In genomic region chr16:94038272-94038985, GRCm38 (mm10) we compare ENCODE assay signal across 9 mouse cellular contexts. TPM values are rescaled to one million over a fixed set of nuclear protein-coding genes. Genes with fewer than 3 reads are reported as not detected.
A peak's percentile ranks its signal among the peaks of the same experiment; 100 is the strongest.
DNase-seq lines count a peak whose midpoint lies in the region; ATAC-seq and TF ChIP-seq lines count a peak whose summit lies in the region.
"Had no signal": no experiment of that assay in that cellular context is flagged by ENCODE, and none has a peak within 500 bp of the region (broad histone marks: within the 10 kb centered on the region; RNA-seq: fewer than 3 reads in every experiment).

No protein-coding gene starts in this region.

- peaks cover 59% of the 10 kb centered on the region for H3K27me3 ChIP-seq in forebrain, embryonic 10.5 days (ENCODE audit: poor library complexity, severe bottlenecking)
- no peaks in the 10 kb centered on the region for H3K27me3 ChIP-seq in forebrain, embryonic 16.5 days (replicated peaks; ENCODE audit: control insufficient read depth, insufficient read depth, low read length)
- no peaks in the 10 kb centered on the region for H3K27me3 ChIP-seq in Patski
- no peaks in the 10 kb centered on the region for H3K27me3 ChIP-seq in lung, postnatal 0 days (replicated peaks; ENCODE audit: insufficient read depth, low read length)

- peaks cover 19% of the 10 kb centered on the region for H3K4me1 ChIP-seq in forebrain, embryonic 10.5 days
- peaks cover 12% of the 10 kb centered on the region for H3K4me1 ChIP-seq in forebrain, embryonic 16.5 days (replicated peaks; ENCODE audit: control insufficient read depth, insufficient read depth, low read length)
- H3K4me1 ChIP-seq in lung, postnatal 0 days (ENCODE audit: insufficient read depth, low read depth, low read length), result no peaks in the 10 kb centered on the region

- POLR2A ChIA-PET in Patski (lab: Charles Lee), result no interaction called here

- DNase-seq in forebrain, embryonic 10.5 days (ENCODE audit: extremely low spot score, low spot score), result peak; percentile 70
- no peak for DNase-seq in Patski (ENCODE audit: low read depth, low spot score)
- DNase-seq in cerebellum, postnatal 25 days, result peak; percentile 58 to 80
- peak; percentile 46 for DNase-seq in gastrocnemius, postnatal 14 days
- DNase-seq in layer of hippocampus, adult 11-12 months (ENCODE audit: low spot score), result peak; percentile 69
- DNase-seq in lung, postnatal 0 days (ENCODE audit: low spot score), result peak; percentile 67
- DNase-seq in spleen, postnatal 36 days (ENCODE audit: low spot score in 2 of 2), result peak; percentile 30 to 49

- CTCF ChIA-PET in Patski (lab: Charles Lee), result interaction anchor here (0.9 to 2.5 kb wide), 5 partner anchors 10 to 220 kb away, joined by 4 to 8 read pairs (median 4); no protein-coding TSS in a partner anchor

- no peak overlapping the region for H3K4me3 ChIP-seq in forebrain, embryonic 10.5 days
- no peak overlapping the region for H3K4me3 ChIP-seq in forebrain, embryonic 16.5 days (replicated peaks; ENCODE audit: low read length)
- H3K4me3 ChIP-seq in lung, postnatal 0 days (ENCODE audit: low read depth, low read length), result no peak overlapping the region

- H3K9ac ChIP-seq in forebrain, embryonic 16.5 days (replicated peaks; ENCODE audit: low read depth, low read length), result no peak overlapping the region
- H3K9ac ChIP-seq in lung, postnatal 0 days (replicated peaks; ENCODE audit: low read depth), result no peak overlapping the region

- no peak for TF ChIP-seq EP300 in lung, postnatal 0 days (IDR thresholded peaks at IDR 0.05)

- in situ Hi-C loops in Patski (cut with MboI; ENCODE audit: low pct_unique_long_range_greater_than_20kb), result loop anchor here (5.0 kb wide), 1 partner anchor 209 kb away; no protein-coding TSS in a partner anchor

- intact Hi-C loops in gastrocnemius, postnatal 14 days (cut with DNase I; ENCODE audit: low total_unique reads), result loop anchor here (2.0 kb wide), 1 partner anchor 220 kb away; no protein-coding TSS in a partner anchor

- no peak overlapping the region for H3K4me2 ChIP-seq in forebrain, embryonic 16.5 days (ENCODE audit: low read length)
- no peak overlapping the region for H3K4me2 ChIP-seq in lung, postnatal 0 days (replicated peaks; ENCODE audit: low read depth, low read length)

- H3K36me3 ChIP-seq in forebrain, embryonic 10.5 days (replicated peaks), result no peaks in the 10 kb centered on the region
- no peaks in the 10 kb centered on the region for H3K36me3 ChIP-seq in forebrain, embryonic 16.5 days (ENCODE audit: control insufficient read depth, insufficient read depth)
- no peaks in the 10 kb centered on the region for H3K36me3 ChIP-seq in lung, postnatal 0 days (ENCODE audit: insufficient read depth, low read length)

- H3K9me3 ChIP-seq in forebrain, embryonic 10.5 days, result no peaks in the 10 kb centered on the region
- no peaks in the 10 kb centered on the region for H3K9me3 ChIP-seq in forebrain, embryonic 16.5 days (ENCODE audit: control insufficient read depth, low read length)
- no peaks in the 10 kb centered on the region for H3K9me3 ChIP-seq in lung, postnatal 0 days (ENCODE audit: low read length)

- no peak overlapping the region for H3K27ac ChIP-seq in forebrain, embryonic 10.5 days
- H3K27ac ChIP-seq in forebrain, embryonic 16.5 days (ENCODE audit: low read length), result no peak overlapping the region
- H3K27ac ChIP-seq in lung, postnatal 0 days (ENCODE audit: low read length), result no peak overlapping the region

- peak; percentile 84 for TF ChIP-seq CTCF in Patski (IDR thresholded peaks at IDR 0.05)
- peak; percentile 88 for TF ChIP-seq CTCF in lung, postnatal 0 days (IDR thresholded peaks at IDR 0.05)

- 70% methylated on average over 12 of the region's 12 CpGs for WGBS in forebrain, embryonic 10.5 days
- WGBS in forebrain, embryonic 16.5 days, result 62% methylated on average over 12 of the region's 12 CpGs
- 55% methylated on average over 12 of the region's 12 CpGs for WGBS in lung, postnatal 0 days

- ATAC-seq in forebrain, embryonic 16.5 days, result no peak
- no peak for ATAC-seq in Patski
- ATAC-seq in lung, postnatal 0 days, result peak; percentile 37; the same call in 1 of the 2 replicates

RNA-seq across cellular contexts. Expression of gene Cldn14, which starts 29.8 kb away (rescaled TPM):
- not detected in 2 replicates for polyA plus RNA-seq in forebrain, embryonic 10.5 days (2016; fragmentation: Nextera tagmentation; extraction: Ambion mirVana)
- polyA plus RNA-seq in forebrain, embryonic 16.5 days (2015; fragmentation: Nextera tagmentation; extraction: Ambion mirVana), result not detected in 2 replicates
- polyA plus RNA-seq in Patski (2021), result not detected
- total RNA-seq in gastrocnemius, postnatal 14 days (2021), result not detected
- not detected in 2 replicates for polyA plus RNA-seq in lung, postnatal 0 days (2015; fragmentation: Nextera tagmentation; extraction: Ambion mirVana)

RNA-seq across cellular contexts. Expression of gene Sim2, which starts 46.3 kb away (rescaled TPM):
- polyA plus RNA-seq in forebrain, embryonic 10.5 days (2016; fragmentation: Nextera tagmentation; extraction: Ambion mirVana), result 0.04 and 0.14 TPM in 2 replicates
- polyA plus RNA-seq in forebrain, embryonic 16.5 days (2015; fragmentation: Nextera tagmentation; extraction: Ambion mirVana), result 0.06 TPM in 1 of 2 replicates, not detected in the other
- 0.32 TPM for polyA plus RNA-seq in Patski (2021)
- total RNA-seq in gastrocnemius, postnatal 14 days (2021), result 10 to 100 TPM in 1 of 2 experiments, 1 to 10 TPM in 1; 9.7 to 11.4 TPM
- polyA plus RNA-seq in lung, postnatal 0 days (2015; fragmentation: Nextera tagmentation; extraction: Ambion mirVana), result not detected in 2 replicates
- polyA plus RNA-seq: liver, embryonic 16.5 days had no signal
